Mouse (Mus musculus) neural tube, embryonic 12.5 days (tissue): Measurements from ENCODE around the gene Vax1. TPM values are rescaled to one million over a fixed set of nuclear protein-coding genes. Genes with fewer than 3 reads are reported as not detected.

Experiments
- ATAC-seq: fragments of 200-750 bp; cut with Nextera tagmentation; 2 replicates; pipeline ENCODE4 v1.8.0; 2017; ENCODE audit warnings: low read depth, mild to moderate bottlenecking, moderate TSS enrichment, moderate library complexity; ENCODE audit not compliant: low FRiP score
- H3K27ac ChIP-seq: fragments of 300-500 bp; sonication (generic); 2 replicates; pipeline ENCODE4 v1.5.1; 2016
- H3K27me3 ChIP-seq: fragments of 300-500 bp; sonication (generic); replicated peaks from 2 replicates; pipeline ENCODE4 v1.6.1; 2016; ENCODE audit warnings: mild to moderate bottlenecking
- H3K36me3 ChIP-seq: fragments of 300-500 bp; sonication (generic); 2 replicates; pipeline ENCODE4 v1.6.1; 2016; ENCODE audit warnings: mild to moderate bottlenecking
- H3K4me1 ChIP-seq: fragments of 300-500 bp; sonication (generic); 2 replicates; pipeline ENCODE4 v1.6.1; 2016
- H3K4me2 ChIP-seq: fragments of 300-500 bp; sonication (generic); replicated peaks from 2 replicates; pipeline ENCODE4 v1.6.1; 2016; ENCODE audit warnings: mild to moderate bottlenecking
- H3K4me3 ChIP-seq: fragments of 300-500 bp; sonication (generic); 2 replicates; pipeline ENCODE4 v1.5.1; 2016
- H3K9ac ChIP-seq: fragments of 300-500 bp; sonication (generic); 2 replicates; pipeline ENCODE4 v1.6.1; 2016; ENCODE audit warnings: mild to moderate bottlenecking
- H3K9me3 ChIP-seq: fragments of 300-500 bp; sonication (generic); 2 replicates; pipeline ENCODE4 v1.6.1; 2016; ENCODE audit warnings: mild to moderate bottlenecking
- WGBS: fragments of 180-500 bp; shearing (Covaris S2); methylation state at CpG from one replicate; pipeline ENCODE4 v1.1.7; 2016; 5-methylcytosine and 5-hydroxymethylcytosine counted together
- polyA plus RNA-seq: library from polyadenylated mRNA; unstranded; fragments of >200 nt; fragmentation: Nextera tagmentation; extraction: Ambion mirVana; gene quantifications from 2 replicates; pipeline ENCODE4 v1.2.1, GENCODE M21; 2016

Gene Vax1
- polyA plus RNA-seq, 1 experiment from 2014 or later, result not detected

GRCm38 (mm10) chr19:59166879-59167278, 3.0 kb downstream of the Vax1 start:
- H3K9ac ChIP-seq, result no peak overlapping the region
- H3K36me3 ChIP-seq, result no peaks in the 10 kb centered on the region
- peak overlapping the region; percentile 57 for H3K4me2 ChIP-seq
- no peaks in the 10 kb centered on the region for H3K9me3 ChIP-seq
- 2% methylated on average over 13 of the region's 13 CpGs for WGBS
- H3K27me3 ChIP-seq, result peaks cover 100% of the 10 kb centered on the region
- H3K4me1 ChIP-seq, result peaks cover 12% of the 10 kb centered on the region
- no peak overlapping the region for H3K27ac ChIP-seq
- peak overlapping the region; percentile 33 for H3K4me3 ChIP-seq
- 0 out of 2 replicates have a peak, but pooled peaks have one; percentile 63 for ATAC-seq

GRCm38 (mm10) chr19:59166311-59166761, 3.5 kb downstream of the Vax1 start:
- Histone ChIP-seq H3K4me1 (peaks cover 12% of the 10 kb centered on the region), H3K4me3 (peak overlapping the region; percentile 33), H3K27me3 (peaks cover 100% of the 10 kb centered on the region), H3K4me2 (peak overlapping the region; percentile 57), H3K9ac (no peak overlapping the region), H3K36me3 (no peaks in the 10 kb centered on the region), H3K9me3 (no peaks in the 10 kb centered on the region), H3K27ac (no peak overlapping the region)
- peak; percentile 57; the same call in 1 of the 2 replicates for ATAC-seq
- under 1% methylated on average over 55 of the region's 55 CpGs for WGBS

- no peak for ATAC-seq
- peaks cover 99% of the 10 kb centered on the region for H3K27me3 ChIP-seq
- H3K9me3 ChIP-seq, result no peaks in the 10 kb centered on the region
- no peak overlapping the region for H3K4me2 ChIP-seq
- H3K9ac ChIP-seq, result no peak overlapping the region
- no peak overlapping the region for H3K4me3 ChIP-seq
- peaks cover 12% of the 10 kb centered on the region for H3K4me1 ChIP-seq
- 2% methylated on average over 7 of the region's 7 CpGs for WGBS
- H3K36me3 ChIP-seq, result no peaks in the 10 kb centered on the region
- H3K27ac ChIP-seq, result no peak overlapping the region
Measured at GRCm38 (mm10) chr19:59165577-59165976, 4.3 kb downstream of the Vax1 start.

GRCm38 (mm10) chr19:59164896-59165560, 4.8 kb downstream of the Vax1 start:
- Histone ChIP-seq H3K4me3 (no peak overlapping the region), H3K9ac (no peak overlapping the region), H3K4me1 (peaks cover 12% of the 10 kb centered on the region), H3K27ac (no peak overlapping the region), H3K36me3 (no peaks in the 10 kb centered on the region), H3K9me3 (no peaks in the 10 kb centered on the region), H3K4me2 (no peak overlapping the region), H3K27me3 (peaks cover 98% of the 10 kb centered on the region)
- 3% methylated on average over 16 of the region's 16 CpGs for WGBS
- ATAC-seq, result no peak

- ATAC-seq, result no peak
- Histone ChIP-seq H3K4me3 (no peak overlapping the region), H3K9me3 (no peaks in the 10 kb centered on the region), H3K36me3 (no peaks in the 10 kb centered on the region), H3K27ac (no peak overlapping the region), H3K27me3 (peaks cover 94% of the 10 kb centered on the region), H3K4me2 (no peak overlapping the region), H3K4me1 (peaks cover 10% of the 10 kb centered on the region), H3K9ac (no peak overlapping the region)
- WGBS, result 0% methylated on average over 1 of the region's 1 CpGs
Measured at GRCm38 (mm10) chr19:59164111-59164510, 5.7 kb downstream of the Vax1 start.

- no peak for ATAC-seq
- WGBS, result 69% methylated on average over 4 of the region's 4 CpGs
- H3K27me3 ChIP-seq, result peaks cover 22% of the 10 kb centered on the region
Measured at GRCm38 (mm10) chr19:59156702-59157101, 13.2 kb downstream of the Vax1 start.

GRCm38 (mm10) chr19:59154171-59154570, 15.7 kb downstream of the Vax1 start:
- Histone ChIP-seq H3K4me2 (no peak overlapping the region), H3K9me3 (no peaks in the 10 kb centered on the region), H3K9ac (no peak overlapping the region), H3K4me1 (no peaks in the 10 kb centered on the region), H3K27me3 (peaks cover 2% of the 10 kb centered on the region; the same call in 1 of the 2 replicates), H3K4me3 (no peak overlapping the region), H3K27ac (no peak overlapping the region), H3K36me3 (no peaks in the 10 kb centered on the region)
- no peak for ATAC-seq
- 68% methylated on average over 2 of the region's 2 CpGs for WGBS

More at GRCm38 (mm10) chr19:59156702-59157101, 13.2 kb downstream of the Vax1 start:
- H3K36me3 ChIP-seq, result no peaks in the 10 kb centered on the region
- no peak overlapping the region for H3K9ac ChIP-seq
- no peaks in the 10 kb centered on the region for H3K4me1 ChIP-seq
- H3K4me2 ChIP-seq, result no peak overlapping the region
- no peaks in the 10 kb centered on the region for H3K9me3 ChIP-seq
- no peak overlapping the region for H3K4me3 ChIP-seq
- H3K27ac ChIP-seq, result no peak overlapping the region

- Histone ChIP-seq H3K4me1 (no peaks in the 10 kb centered on the region), H3K9ac (no peak overlapping the region), H3K27me3 (no peaks in the 10 kb centered on the region), H3K4me2 (no peak overlapping the region), H3K27ac (no peak overlapping the region), H3K36me3 (no peaks in the 10 kb centered on the region), H3K9me3 (no peaks in the 10 kb centered on the region), H3K4me3 (no peak overlapping the region)
- no peak for ATAC-seq
- WGBS, result 68% methylated on average over 9 of the region's 9 CpGs
Measured at GRCm38 (mm10) chr19:59145492-59146140, 24.2 kb downstream of the Vax1 start.

- 80% methylated on average over 6 of the region's 6 CpGs for WGBS
- no peak overlapping the region for H3K4me2 ChIP-seq
- no peaks in the 10 kb centered on the region for H3K27me3 ChIP-seq
- no peaks in the 10 kb centered on the region for H3K9me3 ChIP-seq
- H3K4me1 ChIP-seq, result no peaks in the 10 kb centered on the region
- no peak overlapping the region for H3K27ac ChIP-seq
- ATAC-seq, result no peak
- no peak overlapping the region for H3K4me3 ChIP-seq
- H3K36me3 ChIP-seq, result no peaks in the 10 kb centered on the region
- H3K9ac ChIP-seq, result no peak overlapping the region
Measured at GRCm38 (mm10) chr19:59145064-59145463, 24.8 kb downstream of the Vax1 start.

GRCm38 (mm10) chr19:59142206-59142605, 27.6 kb downstream of the Vax1 start:
- ATAC-seq, result no peak
- no peak overlapping the region for H3K4me3 ChIP-seq
- H3K4me1 ChIP-seq, result no peaks in the 10 kb centered on the region
- no peak overlapping the region for H3K27ac ChIP-seq
- H3K9me3 ChIP-seq, result no peaks in the 10 kb centered on the region
- WGBS, result 68% methylated on average over 4 of the region's 4 CpGs
- H3K27me3 ChIP-seq, result no peaks in the 10 kb centered on the region
- no peaks in the 10 kb centered on the region for H3K36me3 ChIP-seq
- H3K4me2 ChIP-seq, result no peak overlapping the region
- no peak overlapping the region for H3K9ac ChIP-seq

GRCm38 (mm10) chr19:59135387-59135786, 34.5 kb downstream of the Vax1 start:
- Histone ChIP-seq H3K27me3 (peaks cover 6% of the 10 kb centered on the region; the same call in 1 of the 2 replicates), H3K36me3 (no peaks in the 10 kb centered on the region), H3K4me2 (no peak overlapping the region), H3K4me1 (peaks cover 5% of the 10 kb centered on the region; the same call in 1 of the 2 replicates), H3K27ac (no peak overlapping the region), H3K4me3 (no peak overlapping the region), H3K9ac (no peak overlapping the region), H3K9me3 (no peaks in the 10 kb centered on the region)
- WGBS, result 77% methylated on average over 8 of the region's 8 CpGs
- ATAC-seq, result no peak

- 10% methylated on average over 2 of the region's 2 CpGs for WGBS
- H3K27ac ChIP-seq, result no peak overlapping the region
- no peak overlapping the region for H3K4me2 ChIP-seq
- no peak overlapping the region for H3K9ac ChIP-seq
- no peaks in the 10 kb centered on the region for H3K36me3 ChIP-seq
- peaks cover 6% of the 10 kb centered on the region; the same call in 1 of the 2 replicates for H3K27me3 ChIP-seq
- no peak for ATAC-seq
- no peak overlapping the region for H3K4me3 ChIP-seq
- H3K4me1 ChIP-seq, result peaks cover 5% of the 10 kb centered on the region; the same call in 1 of the 2 replicates
- no peaks in the 10 kb centered on the region for H3K9me3 ChIP-seq
Measured at GRCm38 (mm10) chr19:59134916-59135315, 34.9 kb downstream of the Vax1 start.
